Mouse (Mus musculus) frontal cortex, postnatal 36 days (tissue): ENCODE results near the gene Abt1.
A peak's percentile ranks its signal among the peaks of the same experiment; 100 is the strongest.

Experiments
- DNase-seq, 2 experiments: peaks; one replicate each; pipeline ENCODE4 v3.0.0; 2022; ENCODE audit warnings: low spot score in 2 of 2

Gene Abt1

GRCm38 (mm10) chr13:23423286-23424051 is at the start of gene Abt1:
Abt1 (minus strand) TSS chr13:23423866.
- DNase-seq: peak; percentile 96 to 97

GRCm38 (mm10) chr13:23466911-23467310 is 43.2 kb upstream of the Abt1 start:
- DNase-seq: peak; percentile 80 to 84

- DNase-seq: no peak
Measured at GRCm38 (mm10) chr13:23466306-23466705, 42.6 kb upstream of the Abt1 start.

- DNase-seq: no peak
Measured at GRCm38 (mm10) chr13:23465600-23466109, 42.0 kb upstream of the Abt1 start, which contains the start of gene Btn1a1. Btn1a1 (minus strand) TSS chr13:23465901.

- no peak for DNase-seq
Measured at GRCm38 (mm10) chr13:23464841-23465366, 41.2 kb upstream of the Abt1 start.

GRCm38 (mm10) chr13:23464224-23464637 is 40.6 kb upstream of the Abt1 start:
- peak; percentile 33 to 44 for DNase-seq

GRCm38 (mm10) chr13:23463381-23464223 is 39.9 kb upstream of the Abt1 start:
- peak; percentile 91 to 96 for DNase-seq

- no peak for DNase-seq
Measured at GRCm38 (mm10) chr13:23462669-23463068, 39.0 kb upstream of the Abt1 start.

- DNase-seq: no peak
Measured at GRCm38 (mm10) chr13:23462063-23462462, 38.4 kb upstream of the Abt1 start.

- no peak for DNase-seq
Measured at GRCm38 (mm10) chr13:23459264-23459846, 35.7 kb upstream of the Abt1 start.

- DNase-seq: no peak
Measured at GRCm38 (mm10) chr13:23453926-23454325, 30.3 kb upstream of the Abt1 start.

- peak; percentile 88 to 89 for DNase-seq
Measured at GRCm38 (mm10) chr13:23453362-23453862, 29.7 kb upstream of the Abt1 start.

GRCm38 (mm10) chr13:23450398-23450797 is 26.7 kb upstream of the Abt1 start:
- DNase-seq: peak; percentile 94 to 96

GRCm38 (mm10) chr13:23449235-23450095 is 25.8 kb upstream of the Abt1 start:
- DNase-seq: peak in 1 of 2 experiments; percentile 56

- no peak for DNase-seq
Measured at GRCm38 (mm10) chr13:23448758-23449157, 25.1 kb upstream of the Abt1 start.

- DNase-seq: peak; percentile 93 to 95
Measured at GRCm38 (mm10) chr13:23446498-23446952, 22.9 kb upstream of the Abt1 start.

GRCm38 (mm10) chr13:23445561-23446320 is 22.1 kb upstream of the Abt1 start:
- DNase-seq: peak; percentile 96 to 98

GRCm38 (mm10) chr13:23445156-23445555 is 21.5 kb upstream of the Abt1 start:
- DNase-seq: no peak

GRCm38 (mm10) chr13:23444451-23444850 is 20.8 kb upstream of the Abt1 start:
- DNase-seq: no peak

- no peak for DNase-seq
Measured at GRCm38 (mm10) chr13:23439901-23440300, 16.2 kb upstream of the Abt1 start.
